Mouse (Mus musculus) CD4-positive, CD25-positive, alpha-beta regulatory T cell, adult 2 months (primary cell): ENCODE data around the gene Ift140.
"Not testable (repeated sequence)": the region's sequence is repeated elsewhere in the genome, so short reads cannot be mapped to it uniquely, and the experiment has no call there.

Experiments
- DNase-seq: peaks from one replicate; pipeline ENCODE4 v3.0.0-alpha.2; 2012; ENCODE audit warnings: low read depth, low spot score

Gene Ift140

GRCm38 (mm10) chr17:25115664-25116432, 100.0 kb downstream of the Ift140 start, which contains the start of gene Telo2:
Gene Telo2 (minus strand): TSS chr17:25115967.
- DNase-seq, result peak; percentile 93

- peak; percentile 48 for DNase-seq
Measured at GRCm38 (mm10) chr17:25117263-25117662, 101.4 kb downstream of the Ift140 start.

DNA sequence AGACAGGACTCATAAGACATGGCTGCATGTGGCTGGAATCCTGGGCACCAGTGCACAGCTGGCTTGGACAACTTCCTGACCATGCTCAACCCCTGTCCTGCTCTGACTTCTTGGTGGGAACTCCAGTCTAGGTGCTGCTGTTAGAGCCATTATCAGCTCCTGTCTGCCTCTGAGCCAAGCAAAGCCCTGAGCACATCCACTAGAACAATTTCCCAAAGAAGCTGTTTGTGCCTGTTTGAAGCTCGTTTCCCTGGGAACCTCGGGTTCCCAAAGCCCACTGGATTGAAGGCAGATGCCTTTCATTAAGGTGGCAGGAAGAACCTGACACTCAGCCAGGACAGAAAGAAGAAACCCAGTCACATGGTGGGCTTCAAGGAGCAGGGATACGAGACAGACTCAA, 104.5 kb downstream of the Ift140 start, which contains the start of gene Ptx4:
Gene Ptx4 (plus strand): TSS at position 355 of the 400 bp plus-strand sequence.
- DNase-seq, result no peak

DNA sequence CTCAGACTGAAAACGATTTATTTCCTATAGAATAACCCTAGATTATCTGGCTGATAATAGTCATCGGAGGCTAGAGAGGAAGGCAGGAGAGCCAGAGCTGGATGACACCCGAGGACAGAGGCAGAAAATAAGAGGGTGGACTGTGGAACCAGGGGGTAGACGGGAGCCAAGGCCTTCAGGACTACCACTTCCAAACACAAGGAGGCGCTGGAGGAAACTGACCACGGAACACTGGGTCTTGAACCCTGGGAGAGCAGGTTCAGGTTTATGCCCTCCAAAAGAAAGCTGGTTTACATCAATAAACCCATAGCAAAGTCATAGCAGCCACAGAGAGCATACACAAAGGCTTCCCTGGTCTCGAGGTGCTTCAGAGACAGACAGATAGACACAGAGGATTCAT, 108.1 kb downstream of the Ift140 start:
- peak; percentile 66 for DNase-seq

DNA sequence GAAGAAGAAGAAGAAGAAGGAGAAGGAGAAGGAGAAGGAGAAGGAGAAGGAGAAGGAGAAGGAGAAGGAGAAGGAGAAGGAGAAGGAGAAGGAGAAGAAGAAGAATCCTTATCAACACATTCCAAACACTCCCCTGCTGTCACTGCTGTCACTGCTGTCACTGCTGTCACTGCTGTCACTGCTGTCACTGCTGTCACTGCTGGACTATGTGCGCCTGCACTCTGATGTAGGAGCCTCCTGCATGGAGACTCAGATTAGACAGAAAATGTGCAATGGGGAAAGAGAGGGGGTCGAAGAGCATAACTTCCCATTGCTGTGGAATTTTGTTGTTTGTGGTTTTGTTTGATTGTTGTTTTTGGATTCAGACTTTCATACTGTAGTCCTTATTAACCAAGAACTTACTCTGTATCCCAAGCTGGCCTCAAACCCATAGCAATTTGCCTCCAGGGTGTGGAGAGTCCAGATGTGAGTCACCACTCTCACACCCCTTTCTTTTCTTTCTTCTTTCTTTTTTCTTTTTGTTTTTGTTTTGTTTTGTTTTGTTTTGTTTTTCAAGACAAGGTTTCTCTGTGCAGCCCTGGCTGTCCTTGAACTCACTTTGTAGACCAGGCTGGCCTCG, 109.7 kb downstream of the Ift140 start:
- not testable (repeated sequence) for DNase-seq

DNA sequence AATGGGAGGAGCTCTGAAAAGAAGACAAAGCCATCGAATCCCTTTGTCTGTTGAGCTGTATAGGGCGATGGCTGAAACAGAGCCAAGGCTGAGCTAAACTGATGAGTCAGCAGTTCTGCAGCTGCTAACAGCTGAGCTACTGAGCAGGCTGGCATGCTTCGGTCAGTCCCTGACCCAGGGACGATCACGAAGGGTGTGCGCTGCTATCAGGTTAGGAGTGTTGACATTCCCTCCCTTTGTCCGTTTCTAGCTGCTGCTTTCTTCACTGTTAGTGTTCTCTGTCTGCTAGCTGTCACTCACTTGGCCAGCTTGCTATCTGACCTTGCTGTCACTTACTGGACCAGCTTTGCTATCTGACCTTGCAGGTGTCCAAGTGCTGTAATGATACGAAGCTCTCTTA, 111.2 kb downstream of the Ift140 start:
- DNase-seq, result no peak

GRCm38 (mm10) chr17:25127681-25128080, 111.8 kb downstream of the Ift140 start:
- no peak for DNase-seq

DNA sequence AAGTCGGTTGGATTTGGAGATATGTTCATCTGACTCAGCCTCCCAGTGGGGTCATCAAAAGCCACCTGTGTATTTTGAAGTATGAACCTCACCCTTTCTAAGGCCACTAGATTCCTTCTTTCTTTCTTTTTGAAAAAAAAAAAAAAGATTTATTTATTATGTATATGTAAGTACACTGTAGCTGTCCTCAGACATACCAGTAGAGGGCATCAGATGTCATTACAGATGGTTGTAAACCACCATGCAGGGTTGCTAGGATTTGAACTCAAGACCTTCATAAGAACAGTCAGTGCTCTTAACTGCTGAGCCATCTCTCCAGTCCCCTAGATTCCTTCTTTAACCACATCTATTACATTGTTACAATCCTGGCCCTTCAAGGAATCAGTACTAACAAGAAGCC, 114.2 kb downstream of the Ift140 start:
- peak; percentile 58 for DNase-seq

GRCm38 (mm10) chr17:25133275-25133698, 117.4 kb downstream of the Ift140 start, which contains the start of gene Clcn7:
Gene Clcn7 (plus strand): TSS chr17:25133391.
- peak; percentile 84 for DNase-seq

DNA sequence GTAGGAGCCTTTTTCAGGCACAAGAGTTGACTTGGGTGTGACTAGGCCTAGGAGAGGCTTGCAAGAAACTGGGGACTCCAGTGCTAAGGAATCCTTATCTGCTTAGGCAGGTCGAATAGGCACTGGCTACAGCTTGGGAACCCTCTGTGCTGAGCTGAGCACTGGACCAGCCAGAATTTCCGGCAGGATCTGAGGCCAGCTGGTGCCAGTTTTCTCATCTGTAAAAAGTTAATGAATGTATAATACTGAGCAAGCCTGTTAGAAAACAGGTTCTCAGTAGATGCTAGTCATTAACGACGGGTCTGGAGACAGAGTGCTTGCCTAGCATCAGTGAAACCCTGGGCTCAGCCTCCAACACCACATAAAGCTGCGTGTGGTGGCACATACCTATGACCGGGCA, 119.7 kb downstream of the Ift140 start:
- DNase-seq, result no peak

GRCm38 (mm10) chr17:25138803-25139202, 122.9 kb downstream of the Ift140 start:
- DNase-seq, result no peak

GRCm38 (mm10) chr17:25139960-25140359, 124.1 kb downstream of the Ift140 start:
- peak; percentile 20 for DNase-seq
